Mouse (Mus musculus): Measurements from ENCODE around the gene Gpsm3. TPM values are rescaled to one million over a fixed set of nuclear protein-coding genes. Genes with fewer than 3 reads are reported as not detected.
A peak's percentile ranks its signal among the peaks of the same experiment; 100 is the strongest.

Gene Gpsm3
- polyA plus RNA-seq, 1 experiment from 2014 or later, result 7.8 TPM

- Histone ChIP-seq H3K4me2 (replicated peaks; ENCODE audit: low read depth) (no peak overlapping the region), H3K4me3 (ENCODE audit: low read depth, low read length) (no peak overlapping the region), H3K4me1 (replicated peaks; ENCODE audit: control insufficient read depth, insufficient read depth) (peaks cover 13% of the 10 kb centered on the region), H3K36me3 (ENCODE audit: control insufficient read depth, insufficient read depth, low read length) (peaks cover 4% of the 10 kb centered on the region; the same call in 1 of the 2 replicates), H3K9ac (ENCODE audit: low read length) (no peak overlapping the region), H3K27me3 (ENCODE audit: control insufficient read depth, insufficient read depth, low read length) (no peaks in the 10 kb centered on the region), H3K27ac (replicated peaks) (no peak overlapping the region), H3K9me3 (ENCODE audit: control insufficient read depth, low read length) (no peaks in the 10 kb centered on the region)
- DNase-seq (ENCODE audit: low spot score), result no peak
- WGBS, result 87% methylated on average over 3 of the region's 3 CpGs
- no peak for ATAC-seq (ENCODE audit: low FRiP score, low TSS enrichment)
- TF ChIP-seq EP300 (optimal IDR thresholded peaks at IDR 0.05) (no peak), CTCF (IDR thresholded peaks at IDR 0.05; ENCODE audit: low read depth) (no peak)
Observed at GRCm38 (mm10) chr17:34624981-34625380, 35.4 kb downstream of the Gpsm3 start.

GRCm38 (mm10) chr17:34626062-34626772 lies 36.6 kb downstream of the Gpsm3 start:
- no peaks in the 10 kb centered on the region for H3K9me3 ChIP-seq (ENCODE audit: control insufficient read depth, low read length)
- peak overlapping the region; percentile 67 for H3K4me3 ChIP-seq (ENCODE audit: low read depth, low read length)
- peak overlapping the region; percentile 97 for H3K27ac ChIP-seq (replicated peaks)
- no peak for ATAC-seq (ENCODE audit: low FRiP score, low TSS enrichment)
- H3K4me2 ChIP-seq (replicated peaks; ENCODE audit: low read depth), result peak overlapping the region; percentile 93
- H3K4me1 ChIP-seq (replicated peaks; ENCODE audit: control insufficient read depth, insufficient read depth), result peaks cover 19% of the 10 kb centered on the region
- peak overlapping the region; percentile 73 for H3K9ac ChIP-seq (ENCODE audit: low read length)
- H3K27me3 ChIP-seq (ENCODE audit: control insufficient read depth, insufficient read depth, low read length), result 0 out of 2 replicates have a peak, but pooled peaks cover 2% of the 10 kb centered on the region
- WGBS, result 56% methylated on average over 16 of the region's 16 CpGs
- H3K36me3 ChIP-seq (ENCODE audit: control insufficient read depth, insufficient read depth, low read length), result no peaks in the 10 kb centered on the region; the same call in 1 of the 2 replicates
- no peak for DNase-seq (ENCODE audit: low spot score)
- TF ChIP-seq CTCF (IDR thresholded peaks at IDR 0.05; ENCODE audit: low read depth) (no peak), EP300 (optimal IDR thresholded peaks at IDR 0.05) (no peak)

- DNase-seq (ENCODE audit: low spot score), result peak; percentile 54
- WGBS, result 0% methylated on average over 18 of the region's 18 CpGs
Observed at GRCm38 (mm10) chr17:34626773-34627092, 37.1 kb downstream of the Gpsm3 start.

GRCm38 (mm10) chr17:34627093-34627942 lies 37.7 kb downstream of the Gpsm3 start:
- TF ChIP-seq CTCF (IDR thresholded peaks at IDR 0.05; ENCODE audit: low read depth), result 0 out of 2 replicates have a peak, but pooled peaks have one; percentile 1
- TF ChIP-seq EP300 (optimal IDR thresholded peaks at IDR 0.05), result no peak
- peak; percentile 79 for ATAC-seq (ENCODE audit: low FRiP score, low TSS enrichment)
- under 1% methylated on average over 44 of the region's 45 CpGs for WGBS

More at GRCm38 (mm10) chr17:34626773-34627092, 37.1 kb downstream of the Gpsm3 start:
- ATAC-seq (ENCODE audit: low FRiP score, low TSS enrichment), result peak; percentile 25
- TF ChIP-seq EP300 (optimal IDR thresholded peaks at IDR 0.05), result no peak
- peak; percentile 78 for TF ChIP-seq CTCF (IDR thresholded peaks at IDR 0.05; ENCODE audit: low read depth)
- peak overlapping the region; percentile 67 for H3K4me3 ChIP-seq (ENCODE audit: low read depth, low read length)
- H3K27me3 ChIP-seq (ENCODE audit: control insufficient read depth, insufficient read depth, low read length), result 0 out of 2 replicates have a peak, but pooled peaks cover 2% of the 10 kb centered on the region
- H3K4me1 ChIP-seq (replicated peaks; ENCODE audit: control insufficient read depth, insufficient read depth), result peaks cover 21% of the 10 kb centered on the region
- H3K36me3 ChIP-seq (ENCODE audit: control insufficient read depth, insufficient read depth, low read length), result no peaks in the 10 kb centered on the region; the same call in 1 of the 2 replicates
- H3K9ac ChIP-seq (ENCODE audit: low read length), result peak overlapping the region; percentile 73
- H3K9me3 ChIP-seq (ENCODE audit: control insufficient read depth, low read length), result no peaks in the 10 kb centered on the region
- H3K4me2 ChIP-seq (replicated peaks; ENCODE audit: low read depth), result peak overlapping the region; percentile 93
- peak overlapping the region; percentile 97 for H3K27ac ChIP-seq (replicated peaks)

GRCm38 (mm10) chr17:34627943-34628643 lies 38.5 kb downstream of the Gpsm3 start, which contains the start of gene Ppt2:
TSS of gene Ppt2 (minus strand) at chr17:34628510.
- peak within 1 kb of the TSS; percentile 70 for H3K9ac ChIP-seq (ENCODE audit: low read length)
- H3K4me3 ChIP-seq (ENCODE audit: low read depth, low read length), result peak within 1 kb of the TSS; percentile 67
- H3K27me3 ChIP-seq (ENCODE audit: control insufficient read depth, insufficient read depth, low read length), result 0 out of 2 replicates have a peak, but pooled peaks cover 2% of the 10 kb centered on the region
- no peaks in the 10 kb centered on the region; the same call in 1 of the 2 replicates for H3K36me3 ChIP-seq (ENCODE audit: control insufficient read depth, insufficient read depth, low read length)
- H3K27ac ChIP-seq (replicated peaks), result peak within 1 kb of the TSS; percentile 97
- WGBS, result 2% methylated on average over 29 of the region's 29 CpGs
- ATAC-seq (ENCODE audit: low FRiP score, low TSS enrichment), result peak; percentile 3; the same call in 1 of the 2 replicates
- no peaks in the 10 kb centered on the region for H3K9me3 ChIP-seq (ENCODE audit: control insufficient read depth, low read length)
- 0 out of 2 replicates have a peak, but pooled peaks have one; percentile 12 for TF ChIP-seq CTCF (IDR thresholded peaks at IDR 0.05; ENCODE audit: low read depth)
- no peak for TF ChIP-seq EP300 (optimal IDR thresholded peaks at IDR 0.05)
- H3K4me1 ChIP-seq (replicated peaks; ENCODE audit: control insufficient read depth, insufficient read depth), result peaks cover 22% of the 10 kb centered on the region
- H3K4me2 ChIP-seq (replicated peaks; ENCODE audit: low read depth), result peak within 1 kb of the TSS; percentile 93
- DNase-seq (ENCODE audit: low spot score), result peak; percentile 64

More at GRCm38 (mm10) chr17:34627093-34627942, 37.7 kb downstream of the Gpsm3 start:
- Histone ChIP-seq H3K4me1 (replicated peaks; ENCODE audit: control insufficient read depth, insufficient read depth) (peaks cover 22% of the 10 kb centered on the region), H3K27ac (replicated peaks) (peak overlapping the region; percentile 97), H3K27me3 (ENCODE audit: control insufficient read depth, insufficient read depth, low read length) (0 out of 2 replicates have a peak, but pooled peaks cover 2% of the 10 kb centered on the region), H3K9me3 (ENCODE audit: control insufficient read depth, low read length) (no peaks in the 10 kb centered on the region), H3K4me3 (ENCODE audit: low read depth, low read length) (peak overlapping the region; percentile 67), H3K9ac (ENCODE audit: low read length) (peak overlapping the region; percentile 73), H3K4me2 (replicated peaks; ENCODE audit: low read depth) (peak overlapping the region; percentile 93), H3K36me3 (ENCODE audit: control insufficient read depth, insufficient read depth, low read length) (no peaks in the 10 kb centered on the region; the same call in 1 of the 2 replicates)
- DNase-seq (ENCODE audit: low spot score), result peak; percentile 91

All from stomach, postnatal 0 days (tissue).